Mouse (Mus musculus): ENCODE results near the gene Mrps24. TPM values are rescaled to one million over a fixed set of nuclear protein-coding genes. Genes with fewer than 3 reads are reported as not detected.

Gene Mrps24
- polyA plus RNA-seq, 1 experiment from 2014 or later, result 225 TPM

GRCm38 (mm10) chr11:5701821-5702220, 13.7 kb downstream of the Mrps24 start:
- Histone ChIP-seq H3K4me2 (replicated peaks; ENCODE audit: low read depth, low read length) (no peak overlapping the region), H3K4me3 (ENCODE audit: low read depth, low read length) (no peak overlapping the region), H3K27me3 (ENCODE audit: control insufficient read depth, insufficient read depth, low read length) (no peaks in the 10 kb centered on the region), H3K36me3 (ENCODE audit: control insufficient read depth, insufficient read depth, low read length) (peaks cover 14% of the 10 kb centered on the region; the same call in 1 of the 2 replicates), H3K4me1 (ENCODE audit: control insufficient read depth, insufficient read depth, low read length) (peaks cover 12% of the 10 kb centered on the region), H3K9me3 (ENCODE audit: control insufficient read depth, low read depth, low read length) (no peaks in the 10 kb centered on the region), H3K9ac (replicated peaks; ENCODE audit: low read depth, low read length) (no peak overlapping the region), H3K27ac (ENCODE audit: low read length) (no peak overlapping the region)
- 96% methylated on average over 1 of the region's 1 CpGs for WGBS
- no peak for ATAC-seq (ENCODE audit: insufficient number of reproducible peaks, insufficient read depth, low FRiP score, low read depth)

GRCm38 (mm10) chr11:5701300-5701699, 14.2 kb downstream of the Mrps24 start:
- H3K27me3 ChIP-seq (ENCODE audit: control insufficient read depth, insufficient read depth, low read length), result no peaks in the 10 kb centered on the region
- no peak overlapping the region for H3K4me3 ChIP-seq (ENCODE audit: low read depth, low read length)
- 56% methylated on average over 2 of the region's 2 CpGs for WGBS
- H3K9ac ChIP-seq (replicated peaks; ENCODE audit: low read depth, low read length), result no peak overlapping the region
- ATAC-seq (ENCODE audit: insufficient number of reproducible peaks, insufficient read depth, low FRiP score, low read depth), result no peak
- H3K4me2 ChIP-seq (replicated peaks; ENCODE audit: low read depth, low read length), result no peak overlapping the region
- H3K27ac ChIP-seq (ENCODE audit: low read length), result no peak overlapping the region
- H3K36me3 ChIP-seq (ENCODE audit: control insufficient read depth, insufficient read depth, low read length), result peaks cover 14% of the 10 kb centered on the region; the same call in 1 of the 2 replicates
- H3K9me3 ChIP-seq (ENCODE audit: control insufficient read depth, low read depth, low read length), result no peaks in the 10 kb centered on the region
- H3K4me1 ChIP-seq (ENCODE audit: control insufficient read depth, insufficient read depth, low read length), result peaks cover 7% of the 10 kb centered on the region

GRCm38 (mm10) chr11:5700808-5701207, 14.7 kb downstream of the Mrps24 start:
- Histone ChIP-seq H3K36me3 (ENCODE audit: control insufficient read depth, insufficient read depth, low read length) (peaks cover 14% of the 10 kb centered on the region; the same call in 1 of the 2 replicates), H3K9me3 (ENCODE audit: control insufficient read depth, low read depth, low read length) (no peaks in the 10 kb centered on the region), H3K9ac (replicated peaks; ENCODE audit: low read depth, low read length) (no peak overlapping the region), H3K27ac (ENCODE audit: low read length) (no peak overlapping the region), H3K4me1 (ENCODE audit: control insufficient read depth, insufficient read depth, low read length) (peaks cover 2% of the 10 kb centered on the region; the same call in 1 of the 2 replicates), H3K27me3 (ENCODE audit: control insufficient read depth, insufficient read depth, low read length) (no peaks in the 10 kb centered on the region), H3K4me2 (replicated peaks; ENCODE audit: low read depth, low read length) (no peak overlapping the region), H3K4me3 (ENCODE audit: low read depth, low read length) (no peak overlapping the region)
- no peak for ATAC-seq (ENCODE audit: insufficient number of reproducible peaks, insufficient read depth, low FRiP score, low read depth)
- 92% methylated on average over 7 of the region's 7 CpGs for WGBS

- WGBS, result 26% methylated on average over 7 of the region's 7 CpGs
- no peak overlapping the region for H3K9ac ChIP-seq (replicated peaks; ENCODE audit: low read depth, low read length)
- no peaks in the 10 kb centered on the region for H3K9me3 ChIP-seq (ENCODE audit: control insufficient read depth, low read depth, low read length)
- no peak for ATAC-seq (ENCODE audit: insufficient number of reproducible peaks, insufficient read depth, low FRiP score, low read depth)
- no peak overlapping the region for H3K27ac ChIP-seq (ENCODE audit: low read length)
- no peaks in the 10 kb centered on the region for H3K36me3 ChIP-seq (ENCODE audit: control insufficient read depth, insufficient read depth, low read length)
- no peak overlapping the region for H3K4me2 ChIP-seq (replicated peaks; ENCODE audit: low read depth, low read length)
- no peaks in the 10 kb centered on the region for H3K27me3 ChIP-seq (ENCODE audit: control insufficient read depth, insufficient read depth, low read length)
- no peak overlapping the region for H3K4me3 ChIP-seq (ENCODE audit: low read depth, low read length)
- H3K4me1 ChIP-seq (ENCODE audit: control insufficient read depth, insufficient read depth, low read length), result no peaks in the 10 kb centered on the region
Observed at GRCm38 (mm10) chr11:5691775-5692174, 23.7 kb downstream of the Mrps24 start.

GRCm38 (mm10) chr11:5684283-5684682, 31.2 kb downstream of the Mrps24 start:
- Histone ChIP-seq H3K4me2 (replicated peaks; ENCODE audit: low read depth, low read length) (no peak overlapping the region), H3K9me3 (ENCODE audit: control insufficient read depth, low read depth, low read length) (no peaks in the 10 kb centered on the region), H3K36me3 (ENCODE audit: control insufficient read depth, insufficient read depth, low read length) (no peaks in the 10 kb centered on the region), H3K4me3 (ENCODE audit: low read depth, low read length) (no peak overlapping the region), H3K4me1 (ENCODE audit: control insufficient read depth, insufficient read depth, low read length) (no peaks in the 10 kb centered on the region; the same call in 1 of the 2 replicates), H3K9ac (replicated peaks; ENCODE audit: low read depth, low read length) (no peak overlapping the region), H3K27me3 (ENCODE audit: control insufficient read depth, insufficient read depth, low read length) (no peaks in the 10 kb centered on the region), H3K27ac (ENCODE audit: low read length) (no peak overlapping the region)
- no peak for ATAC-seq (ENCODE audit: insufficient number of reproducible peaks, insufficient read depth, low FRiP score, low read depth)
- 25% methylated on average over 7 of the region's 7 CpGs for WGBS

- Histone ChIP-seq H3K4me3 (ENCODE audit: low read depth, low read length) (no peak overlapping the region), H3K4me2 (replicated peaks; ENCODE audit: low read depth, low read length) (no peak overlapping the region), H3K36me3 (ENCODE audit: control insufficient read depth, insufficient read depth, low read length) (no peaks in the 10 kb centered on the region), H3K4me1 (ENCODE audit: control insufficient read depth, insufficient read depth, low read length) (no peaks in the 10 kb centered on the region; the same call in 1 of the 2 replicates), H3K9me3 (ENCODE audit: control insufficient read depth, low read depth, low read length) (no peaks in the 10 kb centered on the region), H3K27ac (ENCODE audit: low read length) (no peak overlapping the region), H3K9ac (replicated peaks; ENCODE audit: low read depth, low read length) (no peak overlapping the region), H3K27me3 (ENCODE audit: control insufficient read depth, insufficient read depth, low read length) (no peaks in the 10 kb centered on the region)
- 54% methylated on average over 6 of the region's 6 CpGs for WGBS
- ATAC-seq (ENCODE audit: insufficient number of reproducible peaks, insufficient read depth, low FRiP score, low read depth), result no peak
Observed at GRCm38 (mm10) chr11:5682541-5682940, 32.9 kb downstream of the Mrps24 start.

Other genes starting within 250 kb of the Mrps24 start
- gene Xbp1, start 195.0 kb downstream of the Mrps24 start, polyA plus RNA-seq (2014; fragmentation: Nextera tagmentation; extraction: Ambion mirVana), result 164 and 206 TPM in 2 replicates
- gene Ccdc117, start 173.5 kb downstream of the Mrps24 start, polyA plus RNA-seq (2014; fragmentation: Nextera tagmentation; extraction: Ambion mirVana), result 17.7 and 19.4 TPM in 2 replicates
- not detected in 2 replicates for gene Ankrd36, start 146.0 kb downstream of the Mrps24 start, polyA plus RNA-seq (2014; fragmentation: Nextera tagmentation; extraction: Ambion mirVana)
- gene Urgcp, start 46.7 kb upstream of the Mrps24 start, polyA plus RNA-seq (2014; fragmentation: Nextera tagmentation; extraction: Ambion mirVana), result 14.2 and 14.4 TPM in 2 replicates
- gene Dbnl, start 72.8 kb upstream of the Mrps24 start, polyA plus RNA-seq (2014; fragmentation: Nextera tagmentation; extraction: Ambion mirVana), result 108 TPM in 2 replicates
- gene Pgam2, start 88.1 kb upstream of the Mrps24 start, polyA plus RNA-seq (2014; fragmentation: Nextera tagmentation; extraction: Ambion mirVana), result 1.2 and 1.5 TPM in 2 replicates
- 8.4 and 10.3 TPM in 2 replicates for gene Polm, start 122.3 kb upstream of the Mrps24 start, polyA plus RNA-seq (2014; fragmentation: Nextera tagmentation; extraction: Ambion mirVana)
- 29.2 and 30.3 TPM in 2 replicates for gene Aebp1, start 146.3 kb upstream of the Mrps24 start, polyA plus RNA-seq (2014; fragmentation: Nextera tagmentation; extraction: Ambion mirVana)
- gene Pold2, start 162.6 kb upstream of the Mrps24 start, polyA plus RNA-seq (2014; fragmentation: Nextera tagmentation; extraction: Ambion mirVana), result 101 and 112 TPM in 2 replicates
- 4.9 and 8.4 TPM in 2 replicates for gene Myl7, start 183.1 kb upstream of the Mrps24 start, polyA plus RNA-seq (2014; fragmentation: Nextera tagmentation; extraction: Ambion mirVana)
- gene Gck, start 234.4 kb upstream of the Mrps24 start, polyA plus RNA-seq (2014; fragmentation: Nextera tagmentation; extraction: Ambion mirVana), result 0.75 and 2.0 TPM in 2 replicates
- 23.2 and 23.3 TPM in 2 replicates for gene Ykt6, start 240.0 kb upstream of the Mrps24 start, polyA plus RNA-seq (2014; fragmentation: Nextera tagmentation; extraction: Ambion mirVana)

Data from stomach, embryonic 14.5 days (tissue).